Mouse (Mus musculus) retina, postnatal 1 day (tissue): ENCODE measurements at regions not wholly inside any gene's neighbourhood (a gene's known extent, or its start where the extent isn't known, plus 50 kb on each side); places are given as distances from the start of the nearest gene placed in this dataset.
"Not testable (repeated sequence)": the region's sequence is repeated elsewhere in the genome, so short reads cannot be mapped to it uniquely, and the experiment has no call there.

ENCODE experiments used
- DNase-seq: peaks from one replicate; pipeline ENCODE4 v3.0.0-alpha.2; 2012

GRCm38 (mm10) chr6:67673316-67673715 is 137.7 kb upstream of the Tacstd2 start:
- not testable (repeated sequence) for DNase-seq

GRCm38 (mm10) chr6:67668073-67668472 is 132.5 kb upstream of the Tacstd2 start:
- not testable (repeated sequence) for DNase-seq

DNA sequence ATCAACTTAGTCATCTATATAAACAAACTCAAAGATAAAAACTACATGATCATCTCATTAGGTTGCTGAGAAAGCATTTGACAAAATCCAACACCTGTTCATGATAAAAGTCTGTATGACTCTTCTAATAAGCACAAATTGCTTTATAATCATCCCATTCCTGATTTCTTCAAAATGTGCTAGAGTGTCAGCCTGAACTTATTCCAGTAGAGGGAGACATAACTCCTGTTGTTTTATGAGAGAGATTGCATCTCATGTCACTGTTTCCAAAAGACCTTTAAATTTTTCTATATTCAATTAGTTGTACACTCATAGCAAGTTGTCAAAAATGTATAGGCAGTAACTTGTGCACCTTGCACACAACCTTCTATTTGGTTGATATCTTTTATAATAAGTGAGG is 96.0 kb upstream of the Tacstd2 start:
- peak; percentile 1 for DNase-seq

DNA sequence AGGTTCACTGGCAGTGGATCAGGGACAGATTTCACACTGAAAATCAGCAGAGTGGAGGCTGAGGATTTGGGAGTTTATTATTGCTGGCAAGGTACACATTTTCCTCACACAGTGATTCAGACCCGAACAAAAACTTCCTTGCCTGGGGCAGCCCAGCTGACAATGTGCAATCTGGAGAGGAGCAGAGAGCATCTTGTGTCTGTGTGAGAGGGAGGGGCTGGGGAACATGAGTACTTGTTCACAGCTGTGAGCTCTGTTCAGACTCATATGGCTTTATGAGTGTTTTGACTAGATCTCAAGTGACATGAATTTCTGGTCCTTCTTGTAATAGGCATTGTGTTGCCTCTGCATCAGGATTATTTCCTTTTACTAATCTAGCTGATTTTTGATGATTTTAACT is 74.8 kb upstream of the Tacstd2 start:
- peak; percentile 64 for DNase-seq

- DNase-seq = not testable (repeated sequence)
Observed at GRCm38 (mm10) chr6:67609461-67609860, 73.9 kb upstream of the Tacstd2 start.
